Mouse (Mus musculus) frontal cortex, postnatal 36 days (tissue): Measurements from ENCODE around the gene Atg4c.

Source experiments
- DNase-seq, 2 experiments: peaks; one replicate each; pipeline ENCODE4 v3.0.0; 2022; ENCODE audit warnings: low spot score in 2 of 2

The Atg4c gene

GRCm38 (mm10) chr4:99263663-99264062, 69.9 kb downstream of the Atg4c start:
- no peak for DNase-seq

DNA sequence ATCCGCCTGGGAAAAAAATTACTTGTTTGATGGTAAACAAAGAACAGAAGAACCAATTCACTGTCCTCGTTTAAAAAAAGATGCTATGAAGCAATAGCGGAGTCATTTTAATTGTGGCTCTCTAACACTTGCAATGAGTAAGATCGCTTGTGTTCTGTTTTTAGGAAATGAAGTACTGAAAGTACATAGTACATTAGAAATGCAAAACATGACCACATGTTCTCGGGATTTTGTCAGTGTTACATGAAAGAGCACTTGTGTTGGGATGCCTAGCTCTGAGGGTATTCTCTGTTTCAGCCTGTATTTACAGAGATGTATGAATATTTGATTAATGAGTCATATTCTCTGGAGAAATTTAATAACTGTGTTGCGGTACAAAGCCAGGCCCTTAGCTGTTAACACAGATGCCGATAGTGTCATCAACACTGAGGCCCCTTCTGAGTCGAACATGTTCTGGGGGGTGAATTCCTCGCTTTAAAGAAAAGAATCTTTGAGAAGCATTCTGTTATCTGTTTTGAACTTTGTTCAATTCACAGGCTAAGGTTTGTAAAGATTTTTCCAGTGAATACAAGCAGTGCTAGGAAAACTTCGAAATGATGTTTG, 73.2 kb downstream of the Atg4c start:
- DNase-seq = no peak

- no peak for DNase-seq
These were observed 79.1 kb downstream of the Atg4c start for GRCm38 (mm10) chr4:99272860-99273259.

DNA sequence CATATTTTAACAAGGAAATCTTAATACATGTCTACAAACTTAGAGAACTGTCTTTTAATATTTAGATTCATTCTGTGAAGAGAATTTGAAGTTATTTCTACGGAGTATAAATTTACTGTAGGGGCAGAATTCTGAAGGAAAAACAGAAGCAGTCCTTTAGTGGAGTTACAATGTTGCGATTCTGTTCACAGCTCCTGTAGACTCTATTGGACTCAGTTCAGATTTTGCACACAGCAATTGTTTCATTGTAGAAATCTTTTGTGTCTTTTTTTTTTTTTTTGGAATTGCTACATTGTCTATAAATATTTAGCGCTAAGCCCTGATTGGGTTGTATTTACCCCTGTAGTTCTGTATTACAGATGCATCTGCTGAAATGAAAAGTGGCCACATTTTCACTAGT, 79.7 kb downstream of the Atg4c start:
- no peak for DNase-seq

GRCm38 (mm10) chr4:99273979-99274378, 80.2 kb downstream of the Atg4c start:
- DNase-seq = no peak

DNA sequence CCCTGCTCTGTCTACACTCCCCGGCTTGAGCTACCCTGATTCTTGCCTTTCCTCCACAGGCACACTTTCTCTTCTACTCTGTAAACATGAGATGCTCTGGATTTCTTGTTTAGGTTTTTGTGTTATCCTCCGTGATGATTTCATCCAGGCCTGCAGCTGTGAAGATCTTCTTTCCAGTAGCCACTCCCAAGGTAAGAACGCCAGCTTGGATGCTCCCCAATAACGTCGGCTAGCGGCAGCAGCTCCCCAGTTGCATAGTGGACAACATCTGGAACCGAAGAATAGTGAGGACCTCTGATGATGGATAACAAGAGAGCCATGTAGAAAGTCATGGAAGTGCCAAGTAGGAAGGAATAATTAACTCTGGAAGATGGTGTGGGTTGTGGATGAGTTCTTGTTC, 85.1 kb downstream of the Atg4c start:
- no peak for DNase-seq

- no peak for DNase-seq
These were observed 88.0 kb downstream of the Atg4c start for GRCm38 (mm10) chr4:99281711-99282110.

- no peak for DNase-seq
These were observed 95.6 kb downstream of the Atg4c start for GRCm38 (mm10) chr4:99289286-99289685.

DNA sequence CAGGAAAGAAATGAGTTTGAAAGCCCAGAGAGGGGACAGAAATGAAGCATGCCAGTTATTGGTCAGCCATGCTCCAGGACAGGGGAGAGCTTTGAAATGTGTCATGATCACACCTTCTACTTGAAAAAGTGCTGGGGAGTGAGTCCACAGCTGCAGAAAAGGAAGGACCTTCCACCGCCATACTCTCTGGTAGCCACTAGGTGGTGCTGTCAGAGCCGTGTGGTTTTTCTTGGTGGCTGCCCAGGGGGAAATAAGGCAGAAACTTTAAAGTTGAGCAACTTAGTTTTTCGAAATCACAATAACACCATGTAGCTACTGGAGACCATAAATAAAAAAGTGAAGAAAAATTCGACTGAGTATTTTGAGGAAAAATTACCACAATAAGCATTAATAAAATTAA, 104.9 kb downstream of the Atg4c start:
- DNase-seq = peak; percentile 34 to 39

DNA sequence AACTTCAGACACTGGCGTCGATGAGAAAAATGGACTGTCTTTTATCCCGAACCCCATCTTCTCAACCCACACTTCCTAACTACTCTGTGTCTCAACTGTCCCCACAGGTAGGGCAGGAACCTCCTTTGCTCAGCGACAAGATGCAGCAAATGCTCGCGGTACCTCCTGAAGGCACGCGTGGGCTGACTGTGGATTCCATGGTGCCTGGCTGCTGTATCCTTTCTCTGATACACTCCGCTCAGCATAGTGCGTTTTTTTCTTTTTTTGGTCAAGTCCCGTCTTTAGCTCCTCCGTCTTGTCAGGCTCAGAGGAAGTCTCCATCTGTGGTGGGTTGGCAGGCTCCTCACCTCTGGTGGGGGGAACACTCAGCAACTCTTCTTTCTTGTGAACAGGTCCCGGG, 111.1 kb downstream of the Atg4c start:
- DNase-seq = no peak
